Mouse (Mus musculus) ovary, postnatal 36 days (tissue): ENCODE data around the gene Usp17lb.
"Not testable (repeated sequence)": the region's sequence is repeated elsewhere in the genome, so short reads cannot be mapped to it uniquely, and the experiment has no call there.

Experiments
- DNase-seq: peaks from one replicate; pipeline ENCODE4 v3.0.0; 2022; ENCODE audit warnings: low spot score, mixed read lengths

Usp17lb gene

GRCm38 (mm10) chr7:104842503-104842902 is at the start of gene Usp17lb:
TSS of gene Usp17lb (minus strand) at chr7:104842603.
- DNase-seq: no peak

GRCm38 (mm10) chr7:104877731-104878130 is 35.3 kb upstream of the Usp17lb start, which contains the start of gene Olfr665:
TSS of gene Olfr665 (plus strand) at chr7:104878031.
- DNase-seq: no peak

- no peak for DNase-seq
These were observed 19.0 kb upstream of the Usp17lb start for GRCm38 (mm10) chr7:104861381-104861780.

GRCm38 (mm10) chr7:104857683-104858082 is 15.3 kb upstream of the Usp17lb start:
- no peak for DNase-seq

GRCm38 (mm10) chr7:104856709-104857108 is 14.3 kb upstream of the Usp17lb start, which contains the start of gene Usp17la:
TSS of gene Usp17la (plus strand) at chr7:104857009.
- DNase-seq: not testable (repeated sequence)

- DNase-seq: no peak
These were observed 12.9 kb upstream of the Usp17lb start for GRCm38 (mm10) chr7:104855248-104855750.

GRCm38 (mm10) chr7:104851546-104851945 is 9.1 kb upstream of the Usp17lb start:
- not testable (repeated sequence) for DNase-seq

GRCm38 (mm10) chr7:104843731-104844287 is 1.4 kb upstream of the Usp17lb start:
- no peak for DNase-seq

- not testable (repeated sequence) for DNase-seq
These were observed 32.1 kb downstream of the Usp17lb start for GRCm38 (mm10) chr7:104810335-104810734.

- DNase-seq: no peak
These were observed 51.6 kb downstream of the Usp17lb start for GRCm38 (mm10) chr7:104790796-104791195.
